Mouse (Mus musculus): ENCODE results near the gene Vps26a. TPM values are rescaled to one million over a fixed set of nuclear protein-coding genes. Genes with fewer than 3 reads are reported as not detected.
A peak's percentile ranks its signal among the peaks of the same experiment; 100 is the strongest.

The Vps26a gene
- total RNA-seq (2021) = 10 to 100 TPM; 24.7 to 25.6 TPM
- long read RNA-seq, experiment 1, transcript Vps26a-202 (9 exons, 2,597 nt) = major isoform, 33 of 43 reads
- long read RNA-seq, experiment 1, partial matches to known transcripts = 0 of 43 reads
- long read RNA-seq, experiment 1, other reads (novel, unspliced or antisense) = 10 of 43 reads
- long read RNA-seq, experiment 2, transcript Vps26a-202 (9 exons, 2,597 nt) = major isoform, 65 of 75 reads
- long read RNA-seq, experiment 2, partial matches to known transcripts = 3 of 75 reads
- long read RNA-seq, experiment 2, other reads (novel, unspliced or antisense) = 5 of 75 reads

DNA sequence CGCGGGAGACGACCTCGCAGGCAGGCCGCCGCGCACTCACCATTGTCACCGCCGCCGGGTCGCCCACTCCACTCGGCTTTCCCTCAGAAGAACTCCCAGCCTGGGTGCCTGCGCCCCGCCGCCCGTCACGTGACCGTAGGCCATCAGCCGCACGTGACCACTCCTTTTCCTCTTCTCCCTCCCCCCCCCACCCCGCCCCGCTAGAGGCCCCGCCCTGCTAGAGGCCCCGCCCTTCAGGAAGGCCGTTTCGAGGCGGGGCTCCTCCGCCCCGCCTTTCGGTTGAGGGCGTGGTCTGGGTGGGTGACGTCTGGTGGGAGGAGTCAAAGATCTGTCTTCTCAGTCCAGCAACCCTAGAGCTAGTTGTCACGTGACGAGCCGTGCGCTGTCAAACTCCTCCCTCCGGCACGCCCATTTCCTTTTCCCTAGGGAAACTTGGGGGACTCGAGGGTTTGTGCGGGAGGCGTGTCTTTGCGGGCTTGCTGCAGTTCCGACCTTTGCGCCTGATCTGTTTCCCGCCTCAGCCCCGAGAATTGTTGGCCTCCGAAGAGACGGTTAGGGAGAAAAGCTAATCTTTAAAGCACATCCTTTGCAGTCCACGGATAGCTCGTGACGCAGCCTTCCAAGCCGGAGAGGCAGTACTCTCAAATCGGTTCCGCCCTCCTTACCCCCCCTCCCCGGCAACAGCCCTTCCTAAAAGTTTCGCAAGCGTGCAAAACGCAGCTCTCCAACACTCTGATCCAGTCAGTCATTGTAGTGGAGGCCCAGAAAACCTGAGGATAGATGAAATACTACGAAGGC lies at the start of gene Vps26a:
Gene Vps26a, minus strand, starts transcription at position 188 of the 798 bp plus-strand sequence.
- DNase-seq = peak; percentile 98

DNA sequence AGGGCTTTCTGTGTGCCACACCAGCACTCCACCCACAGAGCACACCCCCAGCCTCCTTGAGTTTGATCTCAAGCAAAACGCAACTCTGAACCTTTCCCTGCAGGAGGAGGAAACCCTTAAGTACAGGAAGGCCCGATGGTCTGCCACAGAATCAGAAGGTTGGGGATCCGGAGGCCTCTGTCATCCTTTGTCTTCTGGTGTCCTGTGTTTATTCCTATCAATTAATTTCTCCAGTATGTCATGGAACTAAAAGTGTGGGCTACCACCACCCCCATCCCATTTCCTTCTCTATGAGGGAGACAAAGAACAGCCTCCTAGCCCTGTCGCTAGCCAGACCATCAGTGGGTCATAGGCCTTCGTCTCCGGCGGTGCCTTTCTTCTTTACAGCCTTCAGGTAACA lies 47.9 kb upstream of the Vps26a start:
- no peak for DNase-seq

- DNase-seq = no peak
Measured at GRCm38 (mm10) chr10:62532832-62533231, 46.2 kb upstream of the Vps26a start.

DNA sequence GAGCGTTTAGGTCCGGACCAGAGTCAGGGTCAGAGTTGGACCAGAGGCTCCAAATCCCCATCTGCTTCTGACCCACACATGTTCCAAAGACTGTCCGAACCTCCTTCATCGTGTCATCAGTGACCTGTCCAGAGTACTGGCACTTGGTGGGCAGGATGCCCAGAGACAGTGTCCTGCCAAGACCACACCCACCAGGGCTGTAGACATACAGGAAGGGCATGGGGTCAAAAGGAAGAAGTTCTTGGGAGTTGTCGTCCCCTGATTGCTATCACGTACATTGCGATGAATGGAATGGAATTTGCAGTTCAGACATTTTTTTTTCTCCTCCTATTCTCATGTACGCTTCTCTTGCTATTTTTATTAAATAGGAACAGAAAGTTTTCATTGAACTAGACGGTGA lies 43.6 kb upstream of the Vps26a start:
- peak; percentile 49 for DNase-seq

DNA sequence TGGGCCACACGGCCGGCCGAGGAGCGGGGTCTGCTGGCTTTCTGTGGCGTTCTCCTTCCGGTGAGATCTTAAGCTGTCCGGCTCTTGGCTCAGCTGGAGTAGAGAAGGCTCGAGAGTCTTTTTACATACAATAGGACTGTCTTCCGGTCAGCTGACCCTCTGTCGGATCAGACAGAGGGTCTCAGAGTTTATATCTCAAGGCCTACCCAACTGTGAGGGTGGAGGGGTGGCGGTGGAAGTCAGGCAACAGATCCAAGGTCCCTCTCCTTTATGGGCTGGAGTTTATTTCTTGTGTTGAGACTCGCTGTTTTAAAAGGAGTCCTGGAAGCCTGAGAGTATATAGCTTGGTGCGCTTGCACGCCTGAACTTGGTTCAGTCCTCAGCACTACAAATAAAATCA lies 40.7 kb upstream of the Vps26a start, which contains the start of gene Srgn:
Gene Srgn, minus strand, starts transcription at position 101 of the 400 bp plus-strand sequence.
- DNase-seq = no peak

DNA sequence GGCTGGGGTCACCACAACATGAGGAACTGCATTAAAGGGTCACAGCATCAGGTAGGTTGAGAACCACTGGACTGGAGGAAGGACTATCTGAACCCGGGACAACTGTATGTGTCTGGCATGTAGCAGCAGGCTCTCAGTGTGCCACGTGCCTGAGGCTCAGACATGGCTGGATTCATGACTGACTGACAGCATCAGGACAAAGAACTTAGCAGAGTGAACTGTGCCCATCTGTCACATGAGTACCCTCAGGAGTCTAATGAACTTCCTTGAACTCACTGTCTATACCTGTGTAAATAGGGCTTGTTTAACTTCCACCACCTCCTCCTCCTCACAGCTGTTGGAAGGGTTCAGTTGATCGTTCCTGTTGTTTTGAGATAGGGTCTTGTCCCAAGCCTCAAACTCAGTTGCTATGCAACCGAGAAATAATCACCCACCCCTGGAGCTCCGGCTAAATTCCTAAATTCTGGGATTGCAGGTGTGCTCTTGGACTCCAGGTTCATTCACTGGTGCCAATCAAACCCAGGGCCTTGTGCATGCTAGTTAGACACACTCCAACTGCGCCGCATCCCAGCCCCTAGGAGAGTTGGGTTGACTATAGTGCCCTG lies 35.8 kb upstream of the Vps26a start:
- DNase-seq = no peak

- DNase-seq = no peak
Measured at GRCm38 (mm10) chr10:62521763-62522162, 35.2 kb upstream of the Vps26a start.

GRCm38 (mm10) chr10:62520911-62521310 lies 34.3 kb upstream of the Vps26a start:
- DNase-seq = no peak

GRCm38 (mm10) chr10:62517511-62517910 lies 30.9 kb upstream of the Vps26a start:
- DNase-seq = no peak

DNA sequence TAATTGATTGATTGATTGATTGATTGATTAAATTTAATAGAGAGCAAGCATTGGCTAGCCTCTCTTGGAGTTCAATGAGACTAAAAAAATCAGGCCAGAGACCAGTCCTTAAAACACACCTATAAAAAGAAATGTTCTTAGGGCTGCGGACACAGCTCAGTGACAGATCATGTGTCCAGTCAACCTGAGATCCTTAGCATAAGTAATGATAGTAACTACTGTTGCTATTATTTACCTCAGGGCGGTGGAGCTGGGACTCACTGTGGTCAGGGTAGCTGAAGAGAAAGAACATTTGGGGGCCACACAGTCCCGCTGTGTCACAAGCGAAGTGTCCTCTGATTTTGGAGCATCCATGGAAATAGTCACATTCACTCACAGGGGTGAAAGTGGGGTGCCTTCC lies 26.2 kb upstream of the Vps26a start:
- no peak for DNase-seq

DNA sequence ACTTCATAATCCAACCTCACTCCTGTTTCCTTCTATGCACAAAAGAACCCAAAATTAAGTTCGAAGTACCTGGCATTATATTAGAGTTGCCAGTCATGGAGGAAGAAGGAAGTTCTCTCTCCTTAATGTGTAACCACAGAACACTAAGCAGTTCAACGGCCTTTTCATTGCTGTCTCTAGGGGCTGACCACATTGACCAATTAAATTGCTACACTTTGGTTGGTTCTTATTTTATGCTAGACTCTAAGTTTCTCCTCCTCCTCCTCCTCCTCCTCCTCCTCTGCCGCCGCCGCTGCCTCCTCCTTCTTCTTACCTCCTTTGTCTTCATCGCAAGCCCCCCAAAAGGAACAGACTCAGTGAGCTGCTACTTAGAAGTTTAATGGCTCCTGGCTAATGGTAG lies 24.9 kb upstream of the Vps26a start:
- no peak for DNase-seq

GRCm38 (mm10) chr10:62509032-62509656 lies 22.5 kb upstream of the Vps26a start:
- no peak for DNase-seq

- DNase-seq = peak; percentile 36
Measured at GRCm38 (mm10) chr10:62508459-62508858, 21.9 kb upstream of the Vps26a start.

- DNase-seq = peak; percentile 58
Measured at GRCm38 (mm10) chr10:62507591-62508308, 21.1 kb upstream of the Vps26a start.

GRCm38 (mm10) chr10:62507071-62507470 lies 20.5 kb upstream of the Vps26a start:
- DNase-seq = no peak

DNA sequence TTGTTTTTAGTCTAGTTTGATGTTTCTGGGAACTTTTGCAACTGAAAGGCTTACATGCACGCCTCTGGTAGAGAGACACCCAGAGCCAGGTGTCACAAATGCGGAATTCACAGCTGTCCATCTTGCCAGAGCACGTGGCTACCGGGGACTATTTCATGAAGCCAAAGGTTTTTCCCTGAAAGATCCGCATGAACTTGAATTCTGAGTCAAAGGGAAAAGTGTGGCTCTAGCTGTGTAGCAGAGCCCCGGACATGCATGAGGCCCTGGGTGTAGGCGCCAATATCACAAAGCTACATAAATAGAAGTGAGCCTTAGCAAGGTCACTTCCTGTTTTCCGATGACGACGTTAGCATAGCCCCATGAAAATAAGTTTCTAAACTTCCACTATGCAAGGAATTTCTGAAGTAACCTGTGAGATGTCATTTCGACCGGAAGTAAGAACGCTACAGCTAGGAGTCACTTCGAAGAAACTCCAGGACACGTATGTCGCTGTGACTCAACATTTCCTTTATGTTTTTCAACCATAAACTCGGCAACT lies 19.5 kb upstream of the Vps26a start:
- no peak for DNase-seq

- DNase-seq = no peak
Measured at GRCm38 (mm10) chr10:62505224-62505983, 18.8 kb upstream of the Vps26a start.

- DNase-seq = no peak
Measured at GRCm38 (mm10) chr10:62503836-62504628, 17.4 kb upstream of the Vps26a start.

DNA sequence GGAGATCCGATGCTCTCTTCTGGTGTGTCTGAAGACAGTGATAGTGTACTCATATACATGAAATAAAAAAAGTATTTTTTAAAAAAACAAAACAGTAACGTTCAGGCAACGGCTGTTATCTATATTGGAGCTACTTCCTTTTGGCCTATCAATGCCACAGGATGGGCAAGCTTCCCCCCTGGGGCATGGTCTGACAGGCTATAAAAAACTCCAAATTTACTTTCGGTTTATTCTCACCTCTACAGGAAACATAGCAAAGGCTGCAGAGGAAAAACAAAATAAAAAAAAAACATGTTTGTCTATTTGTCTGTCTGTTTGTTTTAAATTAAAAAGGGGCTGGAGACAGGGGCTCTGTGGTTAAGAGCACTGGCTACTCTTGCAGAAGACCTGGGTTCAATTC lies 16.7 kb upstream of the Vps26a start:
- no peak for DNase-seq

DNA sequence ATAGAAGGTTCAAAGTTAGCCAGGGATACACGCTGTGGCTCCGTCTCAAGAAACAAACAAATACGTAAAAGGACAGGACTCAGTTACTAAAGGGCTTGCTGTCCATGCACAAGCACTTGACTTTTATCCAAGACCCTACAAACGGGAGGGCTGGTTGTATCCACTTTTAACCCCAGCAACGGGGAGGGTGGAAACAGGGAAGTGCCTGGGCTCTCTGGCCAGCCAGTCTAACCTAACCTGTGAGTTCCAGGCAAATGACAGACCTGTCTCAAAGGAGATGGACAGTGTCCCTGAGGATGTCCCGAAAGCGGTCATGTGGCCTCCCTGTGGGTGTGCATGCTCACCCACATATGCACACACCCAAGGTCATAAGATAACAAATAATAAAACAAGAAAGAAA lies 15.3 kb upstream of the Vps26a start:
- no peak for DNase-seq
